Mouse (Mus musculus): Measurements from ENCODE around the gene Lmbr1l. TPM values are rescaled to one million over a fixed set of nuclear protein-coding genes. Genes with fewer than 3 reads are reported as not detected.
"Not testable (repeated sequence)": the region's sequence is repeated elsewhere in the genome, so short reads cannot be mapped to it uniquely, and the experiment has no call there.

Gene Lmbr1l
- polyA plus RNA-seq, 1 experiment from 2014 or later, result 5.5 TPM

DNA sequence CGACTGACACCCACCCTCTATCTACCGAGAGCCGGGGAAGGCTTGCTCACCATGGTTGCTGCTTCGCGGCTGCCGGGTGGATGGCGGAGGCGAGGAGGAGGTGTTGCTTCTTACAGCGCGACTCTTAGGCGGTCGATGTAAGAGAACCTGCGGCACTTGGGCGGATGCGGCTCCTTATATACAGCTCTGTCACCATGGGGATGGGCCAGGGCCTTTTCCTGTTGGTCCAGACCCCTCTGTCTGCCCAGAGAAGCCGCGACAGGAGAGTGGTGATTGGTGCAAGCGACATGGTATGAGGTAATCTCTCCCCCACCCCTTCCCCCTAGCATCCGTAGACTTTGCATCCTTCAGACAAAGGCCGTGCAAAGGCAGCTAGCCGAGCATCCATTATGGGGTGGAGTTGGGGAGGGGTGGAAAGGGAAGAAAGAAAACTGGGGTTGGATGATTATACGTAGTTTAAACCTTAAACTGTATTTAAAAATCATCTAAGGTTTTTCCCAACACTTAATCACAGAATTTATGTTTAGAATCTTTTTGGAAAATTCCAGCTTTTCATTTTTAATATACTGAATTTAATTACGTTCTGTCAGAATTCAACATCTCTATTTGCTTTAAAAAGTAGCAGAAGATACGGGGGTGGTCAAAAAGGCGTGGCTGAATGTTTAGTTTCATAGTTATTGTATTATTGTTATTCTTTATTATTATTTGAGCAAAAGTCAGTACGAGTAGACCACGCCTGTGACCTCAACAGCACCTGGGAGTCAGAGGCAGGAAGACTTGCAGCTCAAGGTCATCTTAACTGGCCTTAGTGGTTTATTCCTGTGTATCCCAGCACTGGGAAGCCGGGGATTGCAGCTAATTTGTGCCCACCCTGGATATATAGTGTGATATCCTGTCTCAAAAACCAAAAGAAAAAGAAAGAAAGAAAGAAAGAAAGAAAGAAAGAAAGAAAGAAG, 35.6 kb upstream of the Lmbr1l start, which contains the start of the genes Gm49450 and Tuba1a:
Gm49450 (minus strand) TSS at position 151 of the 956 bp plus-strand sequence.
Tuba1a (minus strand) TSS at position 303 of the 956 bp plus-strand sequence.
- no peaks in the 10 kb centered on the region for H3K27me3 ChIP-seq (replicated peaks; ENCODE audit: control insufficient read depth, insufficient read depth, low read length)
- ATAC-seq (replicated peaks; ENCODE audit: low FRiP score, low TSS enrichment, low read depth), result peak; percentile 96
- H3K4me2 ChIP-seq (ENCODE audit: low read length), result peak within 1 kb of the TSS; percentile 70
- H3K9me3 ChIP-seq (ENCODE audit: control insufficient read depth, low read length), result no peaks in the 10 kb centered on the region
- peaks cover 9% of the 10 kb centered on the region; the same call in 1 of the 2 replicates for H3K36me3 ChIP-seq (ENCODE audit: control insufficient read depth, insufficient read depth, low read length)
- H3K27ac ChIP-seq (ENCODE audit: low read depth), result peak within 1 kb of the TSS; percentile 98
- peak within 1 kb of the TSS; percentile 92 for H3K4me3 ChIP-seq (ENCODE audit: low read depth, low read length)
- peak; percentile 97 for DNase-seq (ENCODE audit: low spot score)
- H3K4me1 ChIP-seq (replicated peaks; ENCODE audit: control insufficient read depth, insufficient read depth, low read length), result peaks cover 13% of the 10 kb centered on the region; the same call in 1 of the 2 replicates
- whole genome bisulfite sequencing, result 7% methylated on average over 28 of the region's 28 CpGs
- peak within 1 kb of the TSS; percentile 95 for H3K9ac ChIP-seq (ENCODE audit: low read length)

GRCm38 (mm10) chr15:98952751-98953400, 34.8 kb upstream of the Lmbr1l start:
- H3K36me3 ChIP-seq (ENCODE audit: control insufficient read depth, insufficient read depth, low read length), result peaks cover 9% of the 10 kb centered on the region; the same call in 1 of the 2 replicates
- ATAC-seq (replicated peaks; ENCODE audit: low FRiP score, low TSS enrichment, low read depth) (peak; percentile 80), DNase-seq (ENCODE audit: low spot score) (no peak)
- H3K27me3 ChIP-seq (replicated peaks; ENCODE audit: control insufficient read depth, insufficient read depth, low read length), result no peaks in the 10 kb centered on the region
- H3K9ac ChIP-seq (ENCODE audit: low read length), result peak overlapping the region; percentile 95
- no peaks in the 10 kb centered on the region for H3K9me3 ChIP-seq (ENCODE audit: control insufficient read depth, low read length)
- peak overlapping the region; percentile 92 for H3K4me3 ChIP-seq (ENCODE audit: low read depth, low read length)
- peak overlapping the region; percentile 98 for H3K27ac ChIP-seq (ENCODE audit: low read depth)
- H3K4me1 ChIP-seq (replicated peaks; ENCODE audit: control insufficient read depth, insufficient read depth, low read length), result peaks cover 13% of the 10 kb centered on the region; the same call in 1 of the 2 replicates
- H3K4me2 ChIP-seq (ENCODE audit: low read length), result peak overlapping the region; percentile 70
- WGBS, result under 1% methylated on average over 41 of the region's 41 CpGs

GRCm38 (mm10) chr15:98952063-98952455, 34.0 kb upstream of the Lmbr1l start:
- Histone ChIP-seq H3K4me2 (ENCODE audit: low read length) (peak overlapping the region; percentile 70), H3K36me3 (ENCODE audit: control insufficient read depth, insufficient read depth, low read length) (peaks cover 9% of the 10 kb centered on the region; the same call in 1 of the 2 replicates), H3K9me3 (ENCODE audit: control insufficient read depth, low read length) (no peaks in the 10 kb centered on the region), H3K9ac (ENCODE audit: low read length) (peak overlapping the region; percentile 95), H3K27ac (ENCODE audit: low read depth) (peak overlapping the region; percentile 98; the same call in 1 of the 2 replicates), H3K4me3 (ENCODE audit: low read depth, low read length) (peak overlapping the region; percentile 92), H3K4me1 (replicated peaks; ENCODE audit: control insufficient read depth, insufficient read depth, low read length) (peaks cover 13% of the 10 kb centered on the region; the same call in 1 of the 2 replicates), H3K27me3 (replicated peaks; ENCODE audit: control insufficient read depth, insufficient read depth, low read length) (no peaks in the 10 kb centered on the region)
- DNase-seq (ENCODE audit: low spot score) (no peak), ATAC-seq (replicated peaks; ENCODE audit: low FRiP score, low TSS enrichment, low read depth) (no peak)
- WGBS, result 21% methylated on average over 5 of the region's 5 CpGs

DNA sequence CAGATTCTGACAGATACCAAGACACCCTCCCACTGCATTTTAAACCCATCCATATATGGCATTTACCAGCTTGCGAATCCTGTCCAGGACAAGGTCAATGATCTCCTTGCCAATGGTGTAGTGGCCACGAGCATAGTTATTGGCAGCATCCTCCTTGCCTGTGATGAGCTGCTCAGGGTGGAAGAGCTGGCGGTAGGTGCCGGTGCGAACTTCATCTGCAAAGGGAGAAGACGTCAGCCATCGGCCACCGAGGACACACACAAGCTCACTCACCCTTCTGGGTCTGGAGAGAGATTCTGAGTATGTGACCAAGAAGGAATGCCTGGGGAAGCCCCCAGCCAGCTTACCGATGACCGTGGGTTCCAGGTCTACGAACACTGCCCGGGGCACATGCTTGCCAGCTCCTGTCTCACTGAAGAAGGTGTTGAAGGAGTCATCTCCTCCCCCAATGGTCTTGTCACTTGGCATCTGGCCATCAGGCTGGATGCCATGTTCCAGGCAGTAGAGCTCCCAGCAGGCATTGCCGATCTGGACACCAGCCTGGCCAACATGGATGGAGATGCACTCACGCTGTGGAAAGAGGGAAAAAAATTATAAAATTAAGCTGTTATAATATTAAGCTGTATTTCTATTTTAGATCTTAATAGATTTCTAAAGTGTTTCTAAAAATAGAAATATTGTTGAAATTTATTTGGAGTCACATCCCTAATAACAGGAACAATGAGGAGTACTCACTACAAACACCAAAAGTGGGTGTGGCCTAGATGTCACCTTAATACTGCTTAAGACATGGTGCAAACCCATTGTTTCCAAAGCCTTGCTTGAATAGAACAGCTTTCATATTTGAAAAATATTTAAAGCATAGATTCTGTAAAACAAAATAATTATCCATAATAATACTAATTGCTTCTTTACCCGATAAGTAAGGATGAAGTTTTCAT, 33.4 kb upstream of the Lmbr1l start:
- 93% methylated on average over 10 of the region's 15 CpGs for WGBS
- H3K27me3 ChIP-seq (replicated peaks; ENCODE audit: control insufficient read depth, insufficient read depth, low read length), result not testable (repeated sequence)

DNA sequence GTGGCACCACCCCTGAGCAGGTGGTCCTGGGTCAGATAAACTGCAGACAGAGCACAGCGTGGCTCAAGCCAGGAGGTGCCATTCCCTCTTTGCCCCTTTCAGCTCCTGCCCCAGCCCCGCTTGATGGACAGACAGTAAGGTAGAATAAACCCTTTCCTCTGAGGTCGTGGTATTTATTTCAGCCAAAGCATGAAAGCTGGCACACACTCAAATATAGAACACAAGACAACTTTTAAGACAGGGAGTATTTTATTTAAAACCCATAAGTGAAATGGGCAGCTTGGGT, 31.5 kb upstream of the Lmbr1l start:
- Histone ChIP-seq H3K4me1 (replicated peaks; ENCODE audit: control insufficient read depth, insufficient read depth, low read length) (peaks cover 10% of the 10 kb centered on the region; the same call in 1 of the 2 replicates), H3K27me3 (replicated peaks; ENCODE audit: control insufficient read depth, insufficient read depth, low read length) (no peaks in the 10 kb centered on the region), H3K9me3 (ENCODE audit: control insufficient read depth, low read length) (no peaks in the 10 kb centered on the region), H3K27ac (ENCODE audit: low read depth) (no peak overlapping the region), H3K4me2 (ENCODE audit: low read length) (no peak overlapping the region), H3K9ac (ENCODE audit: low read length) (no peak overlapping the region), H3K4me3 (ENCODE audit: low read depth, low read length) (no peak overlapping the region), H3K36me3 (ENCODE audit: control insufficient read depth, insufficient read depth, low read length) (peaks cover 9% of the 10 kb centered on the region; the same call in 1 of the 2 replicates)
- DNase-seq (ENCODE audit: low spot score) (no peak), ATAC-seq (replicated peaks; ENCODE audit: low FRiP score, low TSS enrichment, low read depth) (no peak)
- 70% methylated on average over 3 of the region's 3 CpGs for WGBS

More for the DNA sequence above, 33.4 kb upstream of the Lmbr1l start:
- ATAC-seq (replicated peaks; ENCODE audit: low FRiP score, low TSS enrichment, low read depth); DNase-seq (ENCODE audit: low spot score); H3K36me3 ChIP-seq (ENCODE audit: control insufficient read depth, insufficient read depth, low read length); H3K9me3 ChIP-seq (ENCODE audit: control insufficient read depth, low read length): not testable (repeated sequence)
- Histone ChIP-seq H3K4me3 (ENCODE audit: low read depth, low read length) (peak overlapping the region; percentile 92), H3K27ac (ENCODE audit: low read depth) (peak overlapping the region; percentile 98; the same call in 1 of the 2 replicates), H3K4me2 (ENCODE audit: low read length) (peak overlapping the region; percentile 70), H3K4me1 (replicated peaks; ENCODE audit: control insufficient read depth, insufficient read depth, low read length) (peaks cover 13% of the 10 kb centered on the region; the same call in 1 of the 2 replicates), H3K9ac (ENCODE audit: low read length) (peak overlapping the region; percentile 95)

GRCm38 (mm10) chr15:98948857-98949606, 31.0 kb upstream of the Lmbr1l start:
- DNase-seq (ENCODE audit: low spot score) (no peak), ATAC-seq (replicated peaks; ENCODE audit: low FRiP score, low TSS enrichment, low read depth) (no peak)
- no peak overlapping the region for H3K9ac ChIP-seq (ENCODE audit: low read length)
- H3K27ac ChIP-seq (ENCODE audit: low read depth), result no peak overlapping the region
- 71% methylated on average over 6 of the region's 6 CpGs for WGBS
- no peak overlapping the region for H3K4me2 ChIP-seq (ENCODE audit: low read length)
- no peaks in the 10 kb centered on the region for H3K9me3 ChIP-seq (ENCODE audit: control insufficient read depth, low read length)
- peaks cover 6% of the 10 kb centered on the region; the same call in 1 of the 2 replicates for H3K4me1 ChIP-seq (replicated peaks; ENCODE audit: control insufficient read depth, insufficient read depth, low read length)
- peaks cover 9% of the 10 kb centered on the region; the same call in 1 of the 2 replicates for H3K36me3 ChIP-seq (ENCODE audit: control insufficient read depth, insufficient read depth, low read length)
- no peak overlapping the region for H3K4me3 ChIP-seq (ENCODE audit: low read depth, low read length)
- no peaks in the 10 kb centered on the region for H3K27me3 ChIP-seq (replicated peaks; ENCODE audit: control insufficient read depth, insufficient read depth, low read length)

DNA sequence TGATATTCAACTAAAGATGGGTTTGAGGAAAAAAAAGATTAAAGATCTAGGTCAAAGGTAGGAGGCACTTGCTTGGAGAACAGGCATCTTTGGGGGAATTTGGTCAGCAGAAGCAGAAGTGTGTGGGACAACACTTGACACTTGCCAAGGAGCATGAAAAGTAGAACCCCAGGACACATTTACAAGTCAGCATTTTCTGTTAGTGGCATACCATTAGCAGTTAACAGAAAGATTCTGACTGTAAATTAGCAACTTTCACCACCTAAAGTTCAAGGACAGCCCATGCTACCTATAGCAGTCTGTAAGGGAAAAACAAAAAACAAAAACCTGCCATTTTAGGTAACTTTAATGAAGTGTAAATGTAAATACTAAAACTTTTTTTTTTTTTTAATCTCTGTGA, 30.4 kb upstream of the Lmbr1l start:
- no peak for ATAC-seq (replicated peaks; ENCODE audit: low FRiP score, low TSS enrichment, low read depth)
- Histone ChIP-seq H3K36me3 (ENCODE audit: control insufficient read depth, insufficient read depth, low read length) (peaks cover 9% of the 10 kb centered on the region; the same call in 1 of the 2 replicates), H3K4me2 (ENCODE audit: low read length) (no peak overlapping the region), H3K9ac (ENCODE audit: low read length) (no peak overlapping the region), H3K9me3 (ENCODE audit: control insufficient read depth, low read length) (no peaks in the 10 kb centered on the region), H3K4me1 (replicated peaks; ENCODE audit: control insufficient read depth, insufficient read depth, low read length) (0 out of 2 replicates have a peak, but pooled peaks cover 4% of the 10 kb centered on the region), H3K27me3 (replicated peaks; ENCODE audit: control insufficient read depth, insufficient read depth, low read length) (no peaks in the 10 kb centered on the region), H3K27ac (ENCODE audit: low read depth) (no peak overlapping the region), H3K4me3 (ENCODE audit: low read depth, low read length) (no peak overlapping the region)
- no peak for DNase-seq (ENCODE audit: low spot score)
